Mouse (Mus musculus) adrenal gland, postnatal 14 days (tissue): ENCODE measurements around the gene Bicral. TPM values are rescaled to one million over a fixed set of nuclear protein-coding genes. Genes with fewer than 3 reads are reported as not detected.
A peak's percentile ranks its signal among the peaks of the same experiment; 100 is the strongest.

Experiments
- DNase-seq: peaks from one replicate; pipeline ENCODE4 v3.0.0; 2021; ENCODE audit warnings: mixed read lengths
- total RNA-seq: library from RNA; stranded (reverse); gene quantifications from 2 replicates; pipeline ENCODE4 v1.2.3, GENCODE M21; 2021

Gene Bicral
- total RNA-seq, 1 experiment from 2014 or later: 19.4 TPM

- DNase-seq: no peak
Measured at GRCm38 (mm10) chr17:46843022-46843421, 15.3 kb downstream of the Bicral start.

- no peak for DNase-seq
Measured at GRCm38 (mm10) chr17:46840304-46841010, 17.8 kb downstream of the Bicral start.

- DNase-seq: no peak
Measured at GRCm38 (mm10) chr17:46838396-46838920, 19.8 kb downstream of the Bicral start.

GRCm38 (mm10) chr17:46837897-46838296 is 20.4 kb downstream of the Bicral start:
- DNase-seq: no peak

GRCm38 (mm10) chr17:46835093-46835715 is 23.1 kb downstream of the Bicral start:
- no peak for DNase-seq

- no peak for DNase-seq
Measured at GRCm38 (mm10) chr17:46832981-46833305, 25.3 kb downstream of the Bicral start.

GRCm38 (mm10) chr17:46832101-46832980 is 25.9 kb downstream of the Bicral start:
- DNase-seq: peak; percentile 49

GRCm38 (mm10) chr17:46829856-46830535 is 28.3 kb downstream of the Bicral start:
- DNase-seq: no peak

GRCm38 (mm10) chr17:46828935-46829334 is 29.3 kb downstream of the Bicral start:
- DNase-seq: no peak

- DNase-seq: no peak
Measured at GRCm38 (mm10) chr17:46823091-46823490, 35.2 kb downstream of the Bicral start.

GRCm38 (mm10) chr17:46820628-46821027 is 37.7 kb downstream of the Bicral start:
- DNase-seq: no peak

- no peak for DNase-seq
Measured at GRCm38 (mm10) chr17:46817734-46818158, 40.5 kb downstream of the Bicral start.

- no peak for DNase-seq
Measured at GRCm38 (mm10) chr17:46816306-46816705, 42.0 kb downstream of the Bicral start.

GRCm38 (mm10) chr17:46814497-46814896 is 43.8 kb downstream of the Bicral start:
- DNase-seq: no peak

- DNase-seq: no peak
Measured at GRCm38 (mm10) chr17:46813637-46814036, 44.6 kb downstream of the Bicral start.

- no peak for DNase-seq
Measured at GRCm38 (mm10) chr17:46812442-46812841, 45.8 kb downstream of the Bicral start.

- DNase-seq: no peak
Measured at GRCm38 (mm10) chr17:46810672-46811071, 47.6 kb downstream of the Bicral start.

- peak; percentile 25 for DNase-seq
Measured at GRCm38 (mm10) chr17:46809131-46809830, 49.0 kb downstream of the Bicral start.

GRCm38 (mm10) chr17:46808376-46808775 is 49.9 kb downstream of the Bicral start:
- DNase-seq: no peak

- no peak for DNase-seq
Measured at GRCm38 (mm10) chr17:46801761-46802160, 56.5 kb downstream of the Bicral start.

GRCm38 (mm10) chr17:46799680-46800079 is 58.6 kb downstream of the Bicral start:
- DNase-seq: no peak

- no peak for DNase-seq
Measured at GRCm38 (mm10) chr17:46797386-46797785, 60.9 kb downstream of the Bicral start.
